Mouse (Mus musculus) embryonic fibroblast, embryonic 13.5 days (primary cell): ENCODE results near the gene Vav2. TPM values are rescaled to one million over a fixed set of nuclear protein-coding genes. Genes with fewer than 3 reads are reported as not detected.

Source experiments
- H3K27ac ChIP-seq: 2 replicates; pipeline ENCODE4 v1.5.1; 2012; ENCODE audit warnings: low read length, control low read depth, inconsistent platforms; ENCODE audit not compliant: insufficient read depth
- H3K4me1 ChIP-seq: 2 replicates; pipeline ENCODE4 v1.6.1; 2011; ENCODE audit warnings: low read length; ENCODE audit not compliant: control insufficient read depth, insufficient read depth
- H3K4me3 ChIP-seq: 2 replicates; pipeline ENCODE4 v1.5.1; 2011; ENCODE audit warnings: mild to moderate bottlenecking, control low read depth, low read length; ENCODE audit not compliant: insufficient read depth
- CTCF ChIP-seq: IDR thresholded peaks from 2 replicates; pipeline ENCODE4 v1.5.1; 2011; ENCODE audit warnings: mild to moderate bottlenecking, control low read depth, low read length, moderate library complexity, borderline replicate concordance; ENCODE audit not compliant: insufficient read depth
- POLR2A ChIP-seq: IDR thresholded peaks from 2 replicates; pipeline ENCODE4 v1.6.1; 2011; ENCODE audit warnings: low read depth, mild to moderate bottlenecking, control low read depth, low read length, moderate library complexity
- polyA plus RNA-seq: library from polyadenylated mRNA; stranded (reverse); fragments of >200 nt; gene quantifications from 2 replicates; pipeline ENCODE4 v1.2.4, GENCODE M21; 2011; ENCODE audit warnings: low read depth; ENCODE audit not compliant: missing spikeins, insufficient read length

Vav2 gene
- polyA plus RNA-seq, 1 experiment: 8.6 TPM

GRCm38 (mm10) chr2:27392278-27392677 is 34.6 kb downstream of the Vav2 start:
- no peak for TF ChIP-seq CTCF
- TF ChIP-seq POLR2A: no peak
- H3K27ac ChIP-seq: no peak overlapping the region
- no peak overlapping the region for H3K4me3 ChIP-seq
- H3K4me1 ChIP-seq: no peaks in the 10 kb centered on the region; the same call in 1 of the 2 replicates

DNA sequence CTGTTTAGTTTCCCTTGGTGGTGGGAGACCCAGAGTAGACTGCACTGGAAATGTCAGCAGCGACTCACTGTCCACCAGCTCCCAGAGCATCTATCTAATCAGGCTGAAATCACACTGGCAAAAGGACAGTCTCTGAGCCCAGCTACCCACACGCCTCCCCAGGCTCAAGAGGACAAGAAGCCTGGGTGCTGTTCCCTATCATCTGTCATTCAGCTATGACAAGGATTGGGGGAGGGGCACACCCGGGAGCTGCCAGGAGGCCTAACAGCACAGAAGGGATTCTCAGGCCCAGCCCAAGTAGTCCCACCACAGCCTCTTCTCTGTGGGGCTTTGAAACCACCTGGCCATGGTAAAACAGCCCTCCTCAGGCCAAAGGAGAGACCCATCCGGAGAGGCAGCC is 36.1 kb downstream of the Vav2 start:
- no peaks in the 10 kb centered on the region; the same call in 1 of the 2 replicates for H3K4me1 ChIP-seq
- TF ChIP-seq POLR2A (no peak), CTCF (no peak)
- no peak overlapping the region for H3K4me3 ChIP-seq
- no peak overlapping the region for H3K27ac ChIP-seq

- Histone ChIP-seq H3K4me1 (no peaks in the 10 kb centered on the region; the same call in 1 of the 2 replicates), H3K27ac (no peak overlapping the region), H3K4me3 (no peak overlapping the region)
- TF ChIP-seq POLR2A: no peak
- no peak for TF ChIP-seq CTCF
These were observed 36.5 kb downstream of the Vav2 start for GRCm38 (mm10) chr2:27390325-27390724.

DNA sequence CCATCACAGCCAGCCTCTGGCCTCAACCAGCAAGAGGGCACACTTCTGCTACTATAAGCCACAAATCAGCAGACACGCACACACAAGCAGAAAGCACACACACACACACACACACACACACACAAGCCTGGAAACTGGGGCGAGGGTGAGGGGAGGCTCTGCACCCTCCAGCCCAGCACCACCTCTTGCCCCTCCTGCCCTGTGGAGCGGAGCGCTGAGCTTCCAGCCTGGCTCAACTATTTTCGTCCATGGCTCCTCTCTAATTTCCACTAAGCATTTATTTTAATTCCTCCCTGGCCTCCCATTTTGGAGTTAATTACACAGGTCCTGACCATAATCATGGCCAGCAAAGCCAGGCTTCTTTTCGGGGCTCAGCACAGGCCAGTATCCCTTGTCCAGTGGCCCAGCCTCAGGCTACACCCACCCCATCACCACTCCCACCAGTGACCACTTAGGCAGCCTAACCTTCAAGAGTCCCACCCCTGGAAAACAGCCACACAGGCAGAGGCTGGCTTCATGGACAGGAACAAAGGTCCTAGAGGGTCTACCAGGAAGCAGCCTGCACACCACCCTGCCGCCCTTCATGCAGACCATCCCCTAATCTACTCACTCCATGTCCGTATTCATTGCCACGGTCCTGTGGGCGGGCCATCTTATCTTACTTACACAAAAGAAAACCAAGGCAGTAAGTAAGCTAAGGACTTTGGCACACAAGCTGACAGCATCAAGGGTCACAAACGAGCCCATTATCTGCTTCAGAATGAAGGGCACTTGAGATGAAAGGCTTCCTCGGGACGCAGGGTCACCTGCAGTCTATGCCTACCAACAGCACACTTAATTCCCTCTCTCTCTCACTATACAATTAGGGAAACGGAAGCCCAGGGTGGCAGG is 37.3 kb downstream of the Vav2 start:
- H3K27ac ChIP-seq: no peak overlapping the region
- H3K4me1 ChIP-seq: peaks cover 4% of the 10 kb centered on the region; the same call in 1 of the 2 replicates
- H3K4me3 ChIP-seq: no peak overlapping the region
- no peak for TF ChIP-seq CTCF
- no peak for TF ChIP-seq POLR2A

DNA sequence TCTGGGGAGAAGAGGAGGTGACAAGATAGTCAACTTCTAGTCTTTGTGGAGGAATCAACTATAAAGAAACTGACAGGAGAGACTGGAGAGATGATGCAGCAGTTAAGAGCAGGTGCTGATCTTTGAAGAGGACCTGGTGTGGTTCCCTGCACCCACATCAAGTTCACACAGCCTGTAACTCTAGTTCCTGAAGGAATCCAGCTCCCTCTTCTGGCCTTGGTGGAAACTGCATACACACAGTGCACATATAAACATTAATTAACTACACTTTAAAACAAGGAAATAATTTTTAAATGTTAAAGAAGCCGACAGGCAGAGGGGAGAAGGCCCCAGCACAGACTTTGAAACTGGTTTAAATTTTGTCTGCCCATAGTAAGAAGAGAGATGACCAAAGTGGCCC is 39.6 kb downstream of the Vav2 start:
- H3K27ac ChIP-seq: no peak overlapping the region
- peaks cover 4% of the 10 kb centered on the region; the same call in 1 of the 2 replicates for H3K4me1 ChIP-seq
- no peak for TF ChIP-seq CTCF
- TF ChIP-seq POLR2A: no peak
- H3K4me3 ChIP-seq: no peak overlapping the region

- no peak overlapping the region for H3K27ac ChIP-seq
These were observed 45.1 kb downstream of the Vav2 start for GRCm38 (mm10) chr2:27381698-27382097.

GRCm38 (mm10) chr2:27381254-27381653 is 45.6 kb downstream of the Vav2 start:
- Histone ChIP-seq H3K4me1 (0 out of 2 replicates have a peak, but pooled peaks cover 4% of the 10 kb centered on the region), H3K4me3 (no peak overlapping the region), H3K27ac (no peak overlapping the region)
- TF ChIP-seq CTCF: no peak
- TF ChIP-seq POLR2A: no peak

More at GRCm38 (mm10) chr2:27381698-27382097, 45.1 kb downstream of the Vav2 start:
- no peak overlapping the region for H3K4me3 ChIP-seq
- H3K4me1 ChIP-seq: 0 out of 2 replicates have a peak, but pooled peaks cover 4% of the 10 kb centered on the region
- no peak for TF ChIP-seq CTCF
- no peak for TF ChIP-seq POLR2A

DNA sequence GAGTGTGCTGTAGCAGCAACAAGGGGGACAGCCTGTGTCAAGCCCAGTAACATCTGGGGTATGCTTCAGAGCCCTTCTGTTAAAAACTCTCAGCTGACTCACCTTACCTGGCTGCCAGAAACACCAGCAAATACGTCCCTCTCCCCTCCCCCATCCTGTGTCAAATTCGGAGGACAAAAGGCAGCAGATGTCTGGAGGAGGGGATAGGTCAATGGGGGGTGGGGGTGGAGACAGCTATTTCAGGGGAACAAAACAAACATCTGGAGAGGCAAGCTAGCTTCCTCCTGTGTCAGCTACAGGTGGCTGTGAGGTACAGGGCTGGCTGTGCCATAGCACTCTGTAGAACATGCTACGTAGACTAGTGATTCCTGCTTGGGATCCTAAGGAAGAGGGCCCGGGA is 49.0 kb downstream of the Vav2 start:
- Histone ChIP-seq H3K27ac (no peak overlapping the region), H3K4me3 (no peak overlapping the region), H3K4me1 (no peaks in the 10 kb centered on the region)
- TF ChIP-seq CTCF (no peak), POLR2A (no peak)

DNA sequence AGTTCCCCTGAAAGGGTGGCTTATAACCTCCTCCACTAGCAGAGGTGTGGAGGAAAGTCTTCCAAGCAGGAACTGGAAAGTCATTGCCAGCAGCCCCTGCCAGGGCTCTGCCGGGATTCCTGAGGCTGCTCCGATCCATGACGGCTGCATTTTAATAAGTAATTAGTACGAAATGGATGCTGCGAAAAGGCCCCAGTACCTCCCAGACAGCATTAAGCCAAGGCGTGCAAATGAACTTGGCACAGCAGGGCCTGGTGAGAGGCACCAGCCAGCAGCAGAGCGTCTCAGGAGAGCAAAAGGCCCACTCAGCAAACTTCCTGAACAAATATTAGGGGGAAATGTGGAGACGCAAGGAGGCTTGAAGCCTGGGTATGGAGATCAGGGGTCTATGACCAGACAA is 49.7 kb downstream of the Vav2 start:
- H3K27ac ChIP-seq: no peak overlapping the region
- no peak overlapping the region for H3K4me3 ChIP-seq
- H3K4me1 ChIP-seq: no peaks in the 10 kb centered on the region
- no peak for TF ChIP-seq CTCF
- TF ChIP-seq POLR2A: no peak

DNA sequence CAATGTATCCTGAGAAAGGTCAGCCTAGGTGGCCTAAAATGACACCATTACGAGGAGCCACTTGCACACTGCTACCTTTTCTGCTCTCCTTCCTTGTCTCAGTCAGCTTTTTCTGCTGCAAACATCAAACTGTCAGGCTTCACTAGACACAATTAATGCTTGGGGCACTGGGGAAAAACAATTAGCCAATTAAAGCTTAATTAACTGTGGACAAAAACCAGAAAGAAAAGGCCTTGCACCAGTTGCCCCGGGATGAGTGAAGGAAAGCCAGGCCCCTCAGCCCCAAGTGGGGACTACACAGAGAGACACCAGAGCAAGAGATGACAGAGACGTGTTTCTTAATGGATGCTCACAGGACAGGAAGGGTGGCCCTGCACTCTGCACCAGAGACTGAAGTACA is 51.7 kb downstream of the Vav2 start:
- Histone ChIP-seq H3K4me3 (no peak overlapping the region), H3K27ac (no peak overlapping the region), H3K4me1 (no peaks in the 10 kb centered on the region)
- no peak for TF ChIP-seq POLR2A
- no peak for TF ChIP-seq CTCF

GRCm38 (mm10) chr2:27373349-27373748 is 53.5 kb downstream of the Vav2 start:
- TF ChIP-seq POLR2A (no peak), CTCF (no peak)
- no peak overlapping the region for H3K27ac ChIP-seq
- no peaks in the 10 kb centered on the region for H3K4me1 ChIP-seq
- no peak overlapping the region for H3K4me3 ChIP-seq
